Mouse (Mus musculus): ENCODE results near the gene 2700081O15Rik.

The 2700081O15Rik gene

GRCm38 (mm10) chr19:7420841-7421601, 3.6 kb downstream of the 2700081O15Rik start:
- no peak for DNase-seq (ENCODE audit: low spot score)

DNA sequence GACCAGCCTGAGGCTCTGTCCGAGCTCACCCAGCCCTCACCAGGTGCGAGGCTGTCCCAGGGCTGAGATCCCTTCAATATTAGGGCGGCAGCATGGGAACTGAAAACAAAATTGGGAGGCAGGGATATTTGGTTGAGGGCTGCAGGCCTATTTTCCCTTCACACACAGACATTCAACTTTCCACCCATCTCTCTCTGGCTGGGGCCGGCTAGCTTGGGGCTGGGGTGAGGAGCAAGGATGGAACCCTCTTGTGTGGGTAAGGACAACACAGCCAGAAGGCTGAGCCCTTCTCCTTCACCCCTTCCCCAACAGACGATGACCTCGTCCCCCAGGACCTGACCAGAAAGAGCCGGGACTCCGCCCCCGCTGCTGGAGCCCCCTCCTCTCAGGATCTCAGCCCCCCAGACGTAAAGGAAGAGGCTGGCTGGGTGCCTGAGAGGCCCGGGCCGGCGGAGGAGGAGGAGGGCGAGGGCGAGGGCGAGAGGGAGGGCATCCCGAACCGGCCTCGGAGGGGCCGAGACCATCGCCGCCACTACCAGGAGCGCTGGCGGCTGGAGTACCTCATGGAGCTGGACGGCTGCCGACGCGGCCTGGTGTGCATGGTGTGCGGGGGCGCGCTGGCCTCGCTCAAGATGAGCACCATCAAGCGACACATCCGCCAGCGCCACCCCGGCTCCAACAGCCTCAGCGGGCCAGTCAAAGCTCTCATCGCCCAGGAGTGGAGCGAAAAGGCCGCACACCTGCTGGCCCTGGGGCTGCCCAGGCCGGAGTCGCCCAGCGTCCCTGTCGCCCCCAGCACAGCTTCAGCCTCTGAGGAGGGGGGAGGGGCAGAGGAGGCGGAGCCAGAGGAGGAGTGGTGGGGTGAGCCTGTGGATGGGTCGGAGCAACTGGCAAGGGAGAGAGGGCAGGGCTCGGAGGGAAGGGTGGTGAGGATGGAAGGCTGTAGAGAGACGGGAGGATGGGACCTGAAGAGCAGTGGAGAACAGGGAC, 4.5 kb downstream of the 2700081O15Rik start:
- DNase-seq (ENCODE audit: low spot score) = no peak

DNA sequence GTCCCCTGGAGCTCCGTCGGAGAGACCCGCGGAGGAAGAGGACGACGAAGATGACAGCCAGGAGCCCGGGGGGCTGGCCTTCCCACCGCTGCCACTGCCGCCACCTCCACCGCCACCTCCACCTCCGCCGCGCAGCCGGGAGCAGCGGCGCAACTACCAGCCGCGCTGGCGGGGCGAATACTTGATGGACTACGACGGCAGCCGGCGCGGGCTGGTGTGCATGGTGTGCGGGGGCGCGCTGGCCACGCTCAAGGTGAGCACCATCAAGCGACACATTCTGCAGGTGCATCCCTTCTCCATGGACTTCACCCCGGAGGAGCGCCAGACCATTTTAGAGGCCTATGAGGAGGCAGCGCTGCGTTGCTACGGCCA, 5.2 kb downstream of the 2700081O15Rik start:
- no peak for DNase-seq (ENCODE audit: low spot score)

DNA sequence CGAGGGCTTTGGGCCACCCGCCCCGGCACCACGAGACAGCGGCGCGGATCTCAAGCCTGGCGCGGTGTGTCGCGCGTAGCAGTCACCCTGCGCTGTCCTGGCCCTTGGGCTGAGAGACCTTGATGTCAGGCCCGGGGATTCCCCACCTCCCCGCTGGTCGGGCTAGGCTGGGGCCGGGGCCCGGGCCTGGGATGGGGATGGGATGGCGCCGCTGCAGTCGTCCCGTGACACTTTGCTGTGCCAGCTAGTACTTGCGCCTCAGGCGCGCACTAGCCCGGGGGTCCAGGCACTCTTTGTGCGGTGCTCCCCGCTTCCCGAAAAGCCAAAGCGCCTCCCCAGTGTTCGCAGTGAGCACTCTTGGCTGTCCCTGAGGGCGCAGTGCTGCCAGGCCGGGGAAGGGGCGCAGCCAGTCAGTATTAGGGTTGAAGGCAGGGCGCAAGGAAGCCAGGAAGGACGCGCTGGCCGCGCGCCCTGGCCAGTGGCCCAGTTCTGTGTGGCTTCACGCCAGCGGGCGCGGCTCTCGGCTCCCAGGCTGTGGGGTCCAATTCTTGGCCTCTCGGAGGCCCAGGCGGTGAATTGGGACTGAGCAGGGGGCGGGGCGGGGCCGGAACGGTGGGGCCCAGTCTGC, 5.7 kb downstream of the 2700081O15Rik start:
- DNase-seq (ENCODE audit: low spot score) = peak; percentile 91

GRCm38 (mm10) chr19:7423656-7424030, 6.2 kb downstream of the 2700081O15Rik start:
- DNase-seq (ENCODE audit: low spot score) = no peak

DNA sequence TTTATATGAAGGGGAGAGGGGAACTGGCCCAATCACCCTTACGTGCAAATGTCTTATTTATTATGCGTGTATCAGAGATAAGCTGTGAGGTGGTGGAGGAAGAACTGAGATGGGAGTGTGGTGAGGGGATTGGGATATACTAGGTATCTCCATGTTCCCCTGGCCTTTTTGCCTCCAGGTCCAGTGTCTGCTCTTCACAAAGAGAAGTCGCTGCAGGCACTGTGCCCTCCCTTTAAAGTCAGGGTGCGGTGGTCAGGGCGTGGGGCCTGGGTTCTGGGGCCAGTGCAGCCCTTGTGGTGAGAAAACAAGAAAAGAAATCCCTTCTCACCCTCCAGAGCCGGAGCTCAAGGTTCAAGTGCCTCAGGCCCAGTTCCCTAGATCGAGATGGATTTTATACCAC, 6.7 kb downstream of the 2700081O15Rik start:
- DNase-seq (ENCODE audit: low spot score) = no peak

- no peak for DNase-seq (ENCODE audit: low spot score)
Measured at GRCm38 (mm10) chr19:7424590-7425397, 7.4 kb downstream of the 2700081O15Rik start.

- no peak for DNase-seq (ENCODE audit: low spot score)
Measured at GRCm38 (mm10) chr19:7425398-7425775, 8.0 kb downstream of the 2700081O15Rik start.

DNA sequence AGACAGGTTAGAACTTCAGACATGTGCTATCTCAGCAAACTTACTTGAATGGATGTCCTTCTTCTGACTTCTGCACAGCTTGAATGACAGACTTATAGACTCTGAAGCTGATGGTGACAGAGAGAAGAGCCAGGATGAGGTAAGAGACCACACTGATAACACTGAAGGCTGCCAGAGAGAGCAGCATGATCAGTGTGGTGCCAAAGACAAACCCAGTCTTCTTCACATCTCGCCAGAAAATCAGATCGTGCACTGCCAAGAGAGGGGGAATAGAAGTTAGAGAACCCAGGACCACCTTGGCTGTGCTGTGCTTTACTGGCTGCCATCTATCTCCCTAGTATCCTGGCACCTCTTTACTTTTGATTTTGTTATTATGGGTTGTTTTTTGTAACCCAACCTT, 17.5 kb downstream of the 2700081O15Rik start:
- no peak for DNase-seq (ENCODE audit: low spot score)

DNA sequence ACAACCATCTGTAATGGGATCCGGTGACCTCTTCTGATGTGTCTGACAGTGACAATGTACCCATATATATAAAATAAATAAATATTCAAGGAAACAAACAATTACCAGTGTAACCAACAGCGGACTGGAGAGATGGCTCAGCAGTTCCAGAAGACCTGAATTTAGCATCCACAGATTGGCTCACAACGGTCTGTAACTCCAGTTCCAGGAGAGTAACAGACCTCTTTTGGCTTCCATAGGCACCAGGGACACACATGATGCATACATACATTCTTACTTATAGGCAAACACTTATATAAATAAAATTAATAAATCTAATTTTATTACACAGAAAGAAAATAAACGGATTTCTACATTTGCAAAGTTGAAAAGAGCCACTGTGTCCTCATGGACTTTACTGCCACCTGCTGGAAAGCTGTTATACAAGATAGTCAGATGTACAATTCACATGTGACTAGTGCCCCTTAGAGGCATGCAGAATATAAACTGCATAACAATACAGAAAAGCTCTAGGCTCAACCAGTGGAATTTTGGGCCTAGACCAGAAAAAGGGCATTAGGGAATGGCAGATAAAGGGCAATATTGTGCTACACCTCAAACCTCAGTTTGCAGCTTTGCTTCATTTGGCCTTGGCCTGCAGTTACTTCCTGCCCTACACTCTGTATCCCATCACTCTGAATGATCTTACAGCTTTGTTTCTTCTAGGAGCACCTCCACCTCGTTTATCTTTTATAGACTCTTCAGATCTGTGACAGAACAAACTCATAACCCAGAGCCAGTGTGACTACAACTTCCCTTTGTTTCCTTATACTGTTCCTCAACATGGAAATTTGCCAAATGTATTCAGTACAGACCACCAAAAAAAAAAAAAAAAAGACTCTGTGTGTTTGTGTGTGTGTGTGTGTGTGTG, 18.9 kb downstream of the 2700081O15Rik start:
- DNase-seq (ENCODE audit: low spot score) = peak; percentile 89

DNA sequence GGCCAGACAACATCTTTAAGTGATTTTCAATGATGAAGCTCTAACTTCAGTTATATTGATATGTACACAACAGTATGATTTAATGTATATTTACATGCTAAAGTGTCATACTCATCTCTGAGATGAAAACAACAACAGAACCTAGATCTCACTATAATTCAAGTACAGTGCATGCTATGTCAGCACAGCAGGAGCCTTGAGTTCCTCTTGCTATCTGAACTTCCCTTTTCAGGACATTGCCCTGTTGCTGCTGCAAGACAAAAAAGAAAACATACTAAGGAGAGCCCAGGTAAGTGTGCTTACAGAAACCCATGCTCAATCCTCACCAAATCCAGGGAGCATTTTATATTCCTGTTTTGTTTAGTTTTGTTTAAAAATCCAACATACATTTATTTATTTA, 20.9 kb downstream of the 2700081O15Rik start:
- no peak for DNase-seq (ENCODE audit: low spot score)

DNA sequence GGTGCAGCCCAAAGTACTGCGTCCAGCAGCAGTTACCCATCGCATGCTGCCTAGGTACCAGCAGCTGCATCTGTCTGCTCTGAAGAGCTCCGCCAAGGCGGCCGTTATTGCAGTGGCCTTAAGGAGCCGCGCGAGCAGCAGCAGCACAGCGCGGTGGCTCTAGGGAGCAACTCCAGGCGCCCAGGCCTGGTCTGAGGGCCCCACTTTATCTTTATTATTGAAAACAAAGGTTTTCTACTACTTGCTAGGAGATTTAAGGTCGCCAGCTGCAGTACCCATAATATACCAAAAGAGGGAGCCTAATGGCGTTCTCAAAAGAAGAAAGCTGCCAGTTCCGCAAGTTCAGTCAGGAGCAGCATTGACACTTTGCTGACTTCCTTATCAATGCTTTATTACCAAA, 24.1 kb downstream of the 2700081O15Rik start:
- peak; percentile 75 for DNase-seq (ENCODE audit: low spot score)

GRCm38 (mm10) chr19:7445105-7445504, 27.7 kb downstream of the 2700081O15Rik start:
- DNase-seq (ENCODE audit: low spot score) = no peak

DNA sequence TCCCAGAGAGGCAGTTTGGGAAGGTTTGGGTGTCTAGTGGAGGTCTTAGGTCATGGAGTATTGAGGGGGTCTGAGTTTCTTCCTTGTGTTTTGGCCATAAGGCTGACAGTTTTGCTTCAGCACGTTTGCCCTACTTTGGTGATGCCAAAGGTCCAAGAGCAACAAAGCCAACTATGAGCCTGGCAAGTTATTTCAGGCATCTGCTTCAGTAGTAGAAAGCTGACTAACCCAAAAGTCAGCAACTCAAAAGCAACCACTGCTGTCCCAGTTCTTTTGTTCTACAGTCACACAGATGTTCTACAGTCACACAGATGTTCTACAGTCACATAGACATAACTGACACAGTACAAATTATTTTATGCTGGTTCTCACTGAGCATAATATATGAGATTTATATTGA, 28.2 kb downstream of the 2700081O15Rik start:
- DNase-seq (ENCODE audit: low spot score) = peak; percentile 87

- DNase-seq (ENCODE audit: low spot score) = peak; percentile 41
Measured at GRCm38 (mm10) chr19:7456803-7457202, 39.4 kb downstream of the 2700081O15Rik start.

DNA sequence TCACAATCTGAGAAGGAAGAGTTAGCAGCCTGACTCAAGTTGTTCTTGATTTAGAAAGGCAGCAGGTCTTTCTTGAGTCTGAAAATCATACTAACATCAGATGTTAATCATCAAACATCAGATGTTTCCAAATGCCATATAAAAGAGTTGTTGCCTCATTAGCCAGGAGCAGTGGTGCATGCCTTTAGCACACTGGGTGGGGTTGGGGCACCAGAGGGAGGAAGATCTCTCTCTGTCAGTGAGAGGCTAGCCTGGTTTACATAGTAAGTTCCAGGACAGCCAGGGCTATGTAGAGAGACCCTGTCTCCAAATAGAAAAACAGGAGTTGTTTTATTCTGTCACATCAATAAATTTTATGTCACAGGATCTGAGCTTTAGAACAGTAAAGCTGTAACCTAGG, 41.5 kb downstream of the 2700081O15Rik start:
- DNase-seq (ENCODE audit: low spot score) = no peak

DNA sequence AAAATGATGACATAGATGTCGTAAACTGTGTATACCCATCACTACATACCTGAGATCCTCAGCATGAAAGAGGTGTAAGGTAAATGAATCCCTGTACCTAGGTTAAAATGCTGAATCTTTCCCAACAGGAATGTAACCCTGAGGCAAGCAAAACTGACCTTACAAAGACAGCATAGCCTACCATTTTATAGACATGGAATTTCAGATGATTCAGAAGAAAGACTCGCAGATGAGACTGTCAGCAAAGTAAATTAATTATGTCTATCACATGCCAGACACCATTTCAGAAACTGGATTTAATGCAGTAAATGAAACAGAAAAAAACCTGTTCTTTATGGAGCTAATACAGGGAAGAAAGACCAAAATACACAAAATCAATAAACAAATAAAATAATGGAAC, 41.9 kb downstream of the 2700081O15Rik start:
- no peak for DNase-seq (ENCODE audit: low spot score)

- DNase-seq (ENCODE audit: low spot score) = no peak
Measured at GRCm38 (mm10) chr19:7467915-7468314, 50.5 kb downstream of the 2700081O15Rik start.

DNA sequence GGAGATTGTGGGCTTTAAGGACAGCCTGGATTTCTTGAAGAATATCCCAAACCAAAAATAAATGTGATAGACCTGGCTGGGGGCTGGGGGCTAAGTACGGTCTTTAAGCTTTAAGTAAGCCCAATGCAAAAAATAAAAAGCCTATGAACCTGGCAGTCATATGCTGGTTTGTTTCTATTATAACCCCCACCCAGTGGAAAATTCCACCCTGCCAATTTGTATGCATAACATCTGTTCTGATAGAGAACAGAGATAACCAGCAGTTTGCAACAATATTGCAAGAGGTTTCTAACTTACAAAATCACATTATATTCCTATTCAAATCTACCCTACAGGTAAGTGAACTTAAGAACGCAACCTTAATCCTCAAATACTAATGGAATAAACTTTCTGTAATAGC, 53.2 kb downstream of the 2700081O15Rik start:
- no peak for DNase-seq (ENCODE audit: low spot score)

Measured in adipocyte (in vitro differentiated cells).